Mouse (Mus musculus): ENCODE data around the gene Vezt.

The Vezt gene

GRCm38 (mm10) chr10:94037596-94037995 is 2.0 kb upstream of the Vezt start:
- DNase-seq (ENCODE audit: low spot score in 2 of 2) = no peak

GRCm38 (mm10) chr10:94037196-94037595 is 1.6 kb upstream of the Vezt start:
- DNase-seq (ENCODE audit: low spot score in 2 of 2) = no peak

- DNase-seq (ENCODE audit: low spot score in 2 of 2) = no peak
Measured at GRCm38 (mm10) chr10:94036375-94036758, 750 bp upstream of the Vezt start.

- peak; percentile 50 to 58 for DNase-seq (ENCODE audit: low spot score in 2 of 2)
Measured at GRCm38 (mm10) chr10:94034876-94035657, 550 bp downstream of the Vezt start.

GRCm38 (mm10) chr10:94031164-94031563 is 4.5 kb downstream of the Vezt start:
- no peak for DNase-seq (ENCODE audit: low spot score in 2 of 2)

- DNase-seq (ENCODE audit: low spot score in 2 of 2) = no peak
Measured at GRCm38 (mm10) chr10:94028493-94028892, 7.1 kb downstream of the Vezt start.

- DNase-seq (ENCODE audit: low spot score in 2 of 2) = no peak
Measured at GRCm38 (mm10) chr10:94025079-94025478, 10.5 kb downstream of the Vezt start.

GRCm38 (mm10) chr10:94021059-94021458 is 14.6 kb downstream of the Vezt start:
- no peak for DNase-seq (ENCODE audit: low spot score in 2 of 2)

- no peak for DNase-seq (ENCODE audit: low spot score in 2 of 2)
Measured at GRCm38 (mm10) chr10:94020587-94020986, 15.0 kb downstream of the Vezt start.

- DNase-seq (ENCODE audit: low spot score in 2 of 2) = no peak
Measured at GRCm38 (mm10) chr10:94017455-94017854, 18.2 kb downstream of the Vezt start.

GRCm38 (mm10) chr10:94014200-94014599 is 21.4 kb downstream of the Vezt start:
- no peak for DNase-seq (ENCODE audit: low spot score in 2 of 2)

GRCm38 (mm10) chr10:94013196-94013595 is 22.4 kb downstream of the Vezt start:
- DNase-seq (ENCODE audit: low spot score in 2 of 2) = peak; percentile 18 to 54

GRCm38 (mm10) chr10:94011024-94011423 is 24.6 kb downstream of the Vezt start:
- DNase-seq (ENCODE audit: low spot score in 2 of 2) = no peak

- DNase-seq (ENCODE audit: low spot score in 2 of 2) = no peak
Measured at GRCm38 (mm10) chr10:94009991-94010679, 25.5 kb downstream of the Vezt start.

- DNase-seq (ENCODE audit: low spot score in 2 of 2) = no peak
Measured at GRCm38 (mm10) chr10:94008356-94008755, 27.3 kb downstream of the Vezt start.

GRCm38 (mm10) chr10:94000223-94000622 is 35.4 kb downstream of the Vezt start:
- DNase-seq (ENCODE audit: low spot score in 2 of 2) = no peak

GRCm38 (mm10) chr10:93999357-93999756 is 36.3 kb downstream of the Vezt start:
- DNase-seq (ENCODE audit: low spot score in 2 of 2) = no peak

GRCm38 (mm10) chr10:93995100-93995499 is 40.5 kb downstream of the Vezt start:
- no peak for DNase-seq (ENCODE audit: low spot score in 2 of 2)

- DNase-seq (ENCODE audit: low spot score in 2 of 2) = no peak
Measured at GRCm38 (mm10) chr10:93994136-93994535, 41.5 kb downstream of the Vezt start.

GRCm38 (mm10) chr10:93985357-93985756 is 50.3 kb downstream of the Vezt start:
- DNase-seq (ENCODE audit: low spot score in 2 of 2) = no peak

GRCm38 (mm10) chr10:93969306-93969705 is 66.3 kb downstream of the Vezt start:
- DNase-seq (ENCODE audit: low spot score in 2 of 2) = no peak

- no peak for DNase-seq (ENCODE audit: low spot score in 2 of 2)
Measured at GRCm38 (mm10) chr10:93967486-93967885, 68.1 kb downstream of the Vezt start.

GRCm38 (mm10) chr10:93954023-93954422 is 81.6 kb downstream of the Vezt start:
- DNase-seq (ENCODE audit: low spot score in 2 of 2) = no peak
